Mouse (Mus musculus): ENCODE measurements around the gene Tcstv3.
"Not testable (repeated sequence)": the region's sequence is repeated elsewhere in the genome, so short reads cannot be mapped to it uniquely, and the experiment has no call there.

Gene Tcstv3

GRCm38 (mm10) chr13:120316578-120316977 is at the start of gene Tcstv3:
Gene Tcstv3 (plus strand): TSS chr13:120316878.
- not testable (repeated sequence) for DNase-seq (ENCODE audit: low spot score)

DNA sequence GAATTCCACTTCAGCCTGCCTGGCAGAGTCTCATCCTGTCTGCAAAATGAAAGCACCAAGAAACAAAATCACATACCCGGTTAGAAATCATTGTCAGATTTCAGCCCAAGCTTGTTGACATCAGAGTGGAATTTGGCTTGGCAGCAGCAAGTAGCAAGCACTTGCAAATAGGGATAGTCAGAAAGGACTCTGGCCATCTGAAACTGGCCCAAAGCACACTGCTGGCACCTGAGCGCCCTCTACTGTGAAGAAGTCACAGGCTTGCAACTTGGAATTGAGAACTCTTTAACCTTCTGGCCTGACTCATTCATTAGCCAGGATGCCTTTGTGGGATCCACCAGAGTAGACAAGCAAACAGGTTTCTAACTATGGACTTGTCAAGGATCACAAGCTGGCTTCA is 38.8 kb upstream of the Tcstv3 start:
- DNase-seq (ENCODE audit: low spot score), result not testable (repeated sequence)

DNA sequence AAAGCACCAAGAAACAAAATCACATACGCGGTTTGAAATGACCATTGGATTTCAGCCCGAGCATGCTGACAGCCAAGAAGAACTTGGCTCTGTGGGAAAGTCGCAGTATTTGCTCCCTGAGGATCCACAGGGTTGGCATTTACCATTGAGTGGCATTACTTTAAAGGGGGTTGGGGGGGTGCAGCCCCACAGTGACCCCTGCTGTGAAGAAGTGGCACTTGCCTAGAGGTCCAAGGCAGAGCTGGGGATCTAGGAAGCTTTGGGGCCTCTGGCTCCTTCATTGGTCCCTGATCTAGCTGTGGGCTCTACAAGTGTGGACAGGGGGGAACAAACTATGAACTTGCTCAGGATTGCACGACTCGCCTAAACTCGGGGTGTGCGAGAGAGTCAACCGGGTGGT is 37.9 kb upstream of the Tcstv3 start:
- DNase-seq (ENCODE audit: low spot score), result no peak

DNA sequence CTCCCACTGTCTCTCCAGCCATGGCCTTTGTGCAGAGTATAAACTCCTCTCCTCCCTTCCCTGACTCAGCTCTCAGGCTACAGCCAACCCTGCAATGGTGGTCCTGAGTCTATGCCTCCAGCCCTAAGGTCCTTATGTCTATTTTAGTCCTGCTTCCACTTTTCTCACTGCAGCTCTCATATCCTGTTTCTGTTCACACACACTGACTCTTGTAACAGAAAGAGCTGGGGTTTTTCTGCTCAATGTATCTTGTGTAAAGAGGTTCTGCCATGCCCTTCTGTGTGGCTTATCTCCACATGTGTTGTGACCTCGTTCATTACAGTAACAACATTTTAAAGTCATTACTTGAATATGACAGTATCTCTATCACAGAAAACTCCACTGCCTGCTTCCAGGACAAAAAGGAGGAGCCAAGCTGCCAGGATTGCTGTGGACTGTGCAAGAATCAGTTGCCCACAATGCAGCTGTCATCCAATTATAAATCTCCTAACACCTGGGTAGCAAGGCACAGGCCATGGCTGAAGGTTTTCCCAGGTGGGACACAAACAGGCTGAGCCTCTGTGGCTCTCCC is 17.3 kb upstream of the Tcstv3 start:
- DNase-seq (ENCODE audit: low spot score), result no peak

DNA sequence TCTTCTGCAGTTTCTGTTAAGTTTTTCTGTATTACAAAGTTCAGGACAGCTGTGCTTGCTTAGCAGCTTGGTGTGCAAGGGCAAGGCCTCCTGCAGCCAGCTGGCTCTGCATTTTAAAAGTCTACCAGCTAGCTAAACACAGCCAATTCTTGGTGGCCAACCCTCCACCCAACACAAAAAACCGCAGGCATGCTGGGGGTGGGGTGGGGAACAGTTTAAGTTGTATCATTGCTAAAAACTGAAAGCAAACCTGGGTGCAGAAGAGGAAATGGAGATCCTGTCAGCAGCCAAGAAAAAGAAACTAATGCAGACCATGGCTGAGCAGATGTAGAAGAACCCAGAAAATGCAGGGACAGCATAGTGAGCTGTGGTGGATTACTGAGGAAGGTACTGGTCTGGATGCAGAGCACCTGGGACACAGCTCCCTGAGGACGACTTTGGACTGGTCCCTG is 16.7 kb upstream of the Tcstv3 start, which contains the start of gene BC147527:
BC147527 (plus strand) TSS at position 402 of the 452 bp plus-strand sequence.
- DNase-seq (ENCODE audit: low spot score), result no peak

DNA sequence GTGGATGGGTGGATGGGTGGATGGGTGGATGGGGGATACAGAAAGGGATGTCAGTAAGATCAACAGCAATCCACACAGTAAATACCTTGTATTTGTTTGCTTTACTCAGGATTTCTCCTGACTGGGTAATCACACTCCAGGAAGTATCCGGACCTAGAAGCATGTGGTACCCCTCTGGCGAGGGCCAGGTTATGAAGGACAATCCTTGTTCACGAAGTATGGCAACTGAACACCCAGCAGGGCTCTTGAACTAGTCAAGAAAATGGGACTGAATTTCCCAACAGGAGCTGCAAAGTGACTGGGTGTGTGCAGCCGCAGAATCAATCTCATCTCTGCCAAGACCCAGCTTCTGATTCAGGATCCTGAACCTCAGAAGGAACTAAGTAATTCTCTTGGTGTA is 15.8 kb upstream of the Tcstv3 start:
- DNase-seq (ENCODE audit: low spot score), result no peak

DNA sequence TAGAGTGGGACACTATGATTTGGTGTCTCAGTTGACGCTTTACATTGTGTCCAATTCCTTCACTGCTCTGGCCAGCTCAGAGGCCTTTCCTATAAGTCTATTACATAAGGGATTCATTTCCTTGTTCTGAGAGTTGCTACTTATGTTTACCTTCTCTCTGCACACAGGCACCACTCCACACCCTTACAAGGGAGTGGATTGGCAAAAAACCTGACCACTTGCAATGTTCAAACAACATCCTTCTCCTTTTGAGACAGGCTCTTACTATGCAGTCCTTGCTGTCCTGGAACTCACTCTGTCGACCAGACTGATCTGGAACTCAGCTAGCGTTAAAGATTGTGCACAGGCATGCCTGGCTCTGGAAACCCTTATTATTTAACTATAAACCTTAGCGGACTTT is 5.9 kb upstream of the Tcstv3 start:
- DNase-seq (ENCODE audit: low spot score), result no peak

- DNase-seq (ENCODE audit: low spot score), result no peak
Observed at GRCm38 (mm10) chr13:120313584-120313983, 3.1 kb upstream of the Tcstv3 start.

- DNase-seq (ENCODE audit: low spot score), result no peak
Observed at GRCm38 (mm10) chr13:120320183-120320582, 3.5 kb downstream of the Tcstv3 start.

GRCm38 (mm10) chr13:120320721-120321120 is 4.0 kb downstream of the Tcstv3 start:
- DNase-seq (ENCODE audit: low spot score), result no peak
